Mouse (Mus musculus): ENCODE results near the gene Hist1h4c.

The Hist1h4c gene

DNA sequence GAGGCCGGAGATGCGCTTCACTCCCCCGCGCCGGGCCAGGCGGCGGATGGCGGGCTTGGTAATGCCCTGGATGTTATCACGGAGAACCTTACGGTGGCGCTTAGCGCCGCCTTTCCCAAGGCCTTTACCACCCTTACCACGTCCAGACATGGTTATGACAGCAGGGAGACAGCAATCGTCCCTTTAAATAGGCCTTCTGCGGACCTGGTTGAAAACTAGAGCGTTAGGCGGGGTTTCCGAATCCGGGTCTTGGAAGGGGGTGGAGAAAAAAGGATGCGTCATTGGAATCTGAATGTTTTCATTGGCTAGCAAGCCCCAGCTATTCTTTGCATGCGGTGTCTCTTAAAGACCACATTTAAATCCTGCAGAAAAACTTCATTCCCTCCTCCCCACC is at the start of gene Hist1h4c:
TSS of gene Hist1h4c (minus strand) at position 155 of the 394 bp plus-strand sequence.
- in situ Hi-C loops (cut with MboI, MseI): no loop called here

- in situ Hi-C loops (cut with MboI, MseI): loop anchor here (5.0 kb wide), 1 partner anchor 1711 kb away; the partner anchor contains the start of genes Hist1h2ah (in 2 of the 2) and Hist1h2bk (in 2 of the 2)
Observed at GRCm38 (mm10) chr13:23747892-23748288, 49.6 kb upstream of the Hist1h4c start.

DNA sequence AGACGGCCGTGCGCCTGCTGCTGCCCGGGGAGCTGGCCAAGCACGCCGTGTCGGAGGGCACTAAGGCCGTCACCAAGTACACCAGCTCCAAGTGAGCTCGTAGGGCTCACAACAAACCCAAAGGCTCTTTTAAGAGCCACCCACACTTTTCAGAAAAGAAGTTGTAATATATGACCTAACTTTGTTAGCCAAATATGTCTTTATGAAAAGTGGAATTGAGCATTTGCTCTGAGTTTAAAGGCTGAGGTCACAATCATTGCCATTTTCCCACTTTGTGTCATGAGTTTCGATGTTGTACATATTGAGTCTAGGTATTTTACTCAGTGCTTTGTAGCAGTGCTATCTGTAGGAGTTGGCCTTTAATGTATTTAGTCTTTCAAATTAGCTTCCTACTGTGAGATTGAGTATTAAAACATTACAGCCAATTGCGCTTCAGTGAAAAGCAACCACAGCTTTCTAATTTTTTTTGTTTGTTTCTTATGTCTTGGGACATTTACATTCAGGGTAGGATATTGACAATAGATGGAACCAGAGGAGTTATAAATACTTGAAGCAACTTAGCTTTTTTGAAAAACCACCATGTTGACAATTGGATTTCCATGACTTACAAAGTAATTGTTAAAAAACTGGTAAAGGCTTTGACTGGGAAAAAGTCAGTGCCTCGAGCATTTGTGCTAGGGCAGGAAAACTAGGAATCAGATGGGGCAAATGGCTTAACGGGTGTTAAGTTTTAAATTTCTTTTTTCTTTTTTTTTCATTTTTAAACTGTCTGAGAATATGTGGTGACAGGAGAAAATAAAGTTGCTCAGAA is 49.0 kb upstream of the Hist1h4c start:
- in situ Hi-C loops (cut with MboI, MseI): loop anchor here (5.0 kb wide), 1 partner anchor 1710 kb away; the partner anchor contains the start of genes Hist1h2ah (in 2 of the 2) and Hist1h2bk (in 2 of the 2)

- in situ Hi-C loops (cut with MboI, MseI): loop anchor here (5.0 kb wide), 1 partner anchor 1709 kb away; the partner anchor contains the start of genes Hist1h2ah (in 2 of the 2) and Hist1h2bk (in 2 of the 2)
Observed at GRCm38 (mm10) chr13:23746201-23747080, 48.2 kb upstream of the Hist1h4c start, which contains the start of gene Hist1h2bb. TSS of gene Hist1h2bb (plus strand) at chr13:23746734.

- in situ Hi-C loops (cut with MboI, MseI): loop anchor here (5.0 kb wide), 1 partner anchor 1708 kb away; the partner anchor contains the start of genes Hist1h2ah (in 2 of the 2) and Hist1h2bk (in 2 of the 2)
Observed at GRCm38 (mm10) chr13:23745381-23746161, 47.3 kb upstream of the Hist1h4c start, which contains the start of gene Hist1h3c. TSS of gene Hist1h3c (minus strand) at chr13:23745602.

- in situ Hi-C loops (cut with MboI, MseI): loop anchor here (5.0 kb wide), 1 partner anchor 1707 kb away; the partner anchor contains the start of genes Hist1h2ah (in 2 of the 2) and Hist1h2bk (in 2 of the 2)
Observed at GRCm38 (mm10) chr13:23744421-23745380, 46.4 kb upstream of the Hist1h4c start.

DNA sequence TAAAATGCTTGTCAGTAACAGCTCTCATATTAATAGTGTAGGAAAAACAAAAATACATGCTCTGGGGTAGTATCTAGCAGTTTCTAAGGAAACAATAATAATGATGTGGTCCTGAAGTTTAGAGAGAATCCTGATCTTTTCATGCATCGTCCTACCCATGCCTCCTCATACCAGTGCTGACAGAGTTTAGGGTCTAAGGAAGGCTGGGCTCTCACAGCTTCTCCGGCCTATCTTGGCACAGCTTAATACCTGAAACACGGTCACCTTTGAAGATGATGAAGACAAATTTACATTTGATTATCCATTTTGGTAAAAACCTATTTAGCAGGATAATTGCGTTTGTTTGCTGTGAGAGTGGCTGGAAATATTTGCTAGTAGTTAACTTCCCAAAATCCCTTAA is 45.7 kb upstream of the Hist1h4c start:
- in situ Hi-C loops (cut with MboI, MseI): no loop called here

- in situ Hi-C loops (cut with MboI, MseI): no loop called here
Observed at GRCm38 (mm10) chr13:23743215-23743614, 45.0 kb upstream of the Hist1h4c start.

DNA sequence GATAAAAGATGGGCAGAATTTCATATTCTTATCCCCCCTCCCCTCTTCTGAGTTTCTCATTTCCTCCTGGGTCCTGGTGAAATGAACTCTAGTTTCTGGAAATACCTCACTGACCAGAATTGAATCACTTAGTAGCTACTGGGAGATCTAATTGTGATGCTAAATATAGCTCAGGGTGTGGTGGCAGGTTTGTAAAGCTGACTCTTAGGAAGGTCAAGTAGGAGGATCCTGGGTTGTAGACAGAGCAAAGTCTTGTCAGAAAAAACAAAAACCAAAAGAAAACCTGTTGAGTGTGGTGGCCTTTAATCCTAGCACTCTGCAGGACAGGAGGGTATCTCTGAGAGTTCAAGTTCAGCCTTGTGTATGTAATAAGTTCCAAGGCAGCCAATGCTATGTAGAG is 43.8 kb upstream of the Hist1h4c start:
- in situ Hi-C loops (cut with MboI, MseI): no loop called here

GRCm38 (mm10) chr13:23740910-23741309 is 42.7 kb upstream of the Hist1h4c start:
- in situ Hi-C loops (cut with MboI, MseI): no loop called here

- in situ Hi-C loops (cut with MboI, MseI): no loop called here
Observed at GRCm38 (mm10) chr13:23740256-23740840, 42.1 kb upstream of the Hist1h4c start.

- in situ Hi-C loops (cut with MboI, MseI): loop anchor here in 1 of 2 experiments (5.0 kb wide), 2 partner anchors 38 to 113 kb away; no protein-coding TSS in a partner anchor
Observed at GRCm38 (mm10) chr13:23739922-23740252, 41.6 kb upstream of the Hist1h4c start.

- in situ Hi-C loops (cut with MboI, MseI): loop anchor here in 1 of 2 experiments (5.0 kb wide), 2 partner anchors 37 to 112 kb away; no protein-coding TSS in a partner anchor
Observed at GRCm38 (mm10) chr13:23739069-23739921, 41.0 kb upstream of the Hist1h4c start.

DNA sequence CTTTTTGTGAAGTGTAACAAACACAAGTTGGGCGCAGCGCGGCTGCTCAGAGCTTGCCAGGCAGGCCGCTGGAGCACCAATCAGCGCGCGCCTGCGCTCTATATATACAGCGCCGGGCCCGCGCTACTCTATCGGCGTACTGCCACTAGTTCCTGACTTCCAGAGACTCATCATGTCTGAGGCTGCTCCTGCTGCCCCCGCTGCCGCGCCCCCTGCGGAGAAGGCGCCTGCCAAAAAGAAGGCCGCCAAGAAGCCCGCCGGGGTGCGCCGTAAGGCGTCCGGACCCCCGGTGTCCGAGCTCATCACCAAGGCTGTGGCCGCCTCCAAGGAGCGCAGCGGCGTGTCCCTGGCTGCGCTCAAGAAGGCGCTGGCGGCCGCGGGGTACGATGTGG is 40.4 kb upstream of the Hist1h4c start, which contains the start of gene Hist1h1c:
TSS of gene Hist1h1c (plus strand) at position 132 of the 392 bp plus-strand sequence.
- in situ Hi-C loops (cut with MboI, MseI): loop anchor here in 1 of 2 experiments (5.0 kb wide), 2 partner anchors 36 to 111 kb away; no protein-coding TSS in a partner anchor

DNA sequence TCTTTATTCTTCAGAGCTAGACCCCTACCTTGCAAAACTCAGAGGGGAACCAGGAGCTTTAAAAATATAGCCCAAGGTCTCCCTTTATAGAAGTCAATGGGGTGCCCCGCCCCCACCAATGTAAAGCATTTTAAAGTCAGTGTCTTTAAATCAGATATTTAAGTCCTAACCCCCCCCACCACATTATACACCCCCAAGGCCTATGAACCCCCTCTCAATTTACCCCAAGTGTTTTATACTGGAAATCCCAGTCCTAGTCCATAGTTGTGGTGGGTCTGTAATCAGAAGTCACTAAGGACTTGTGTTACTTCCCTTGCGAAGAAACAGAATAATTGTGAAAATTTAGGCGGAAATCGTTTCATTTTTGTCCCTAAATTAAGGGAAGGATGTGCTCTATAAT is 39.8 kb upstream of the Hist1h4c start:
- in situ Hi-C loops (cut with MboI, MseI): loop anchor here in 1 of 2 experiments (5.0 kb wide), 2 partner anchors 36 to 111 kb away; no protein-coding TSS in a partner anchor

GRCm38 (mm10) chr13:23737091-23737490 is 38.8 kb upstream of the Hist1h4c start:
- in situ Hi-C loops (cut with MboI, MseI): loop anchor here in 1 of 2 experiments (5.0 kb wide), 2 partner anchors 35 to 110 kb away; no protein-coding TSS in a partner anchor

- in situ Hi-C loops (cut with MboI, MseI): loop anchor here in 1 of 2 experiments (5.0 kb wide), 1 partner anchor 40 kb away; no protein-coding TSS in a partner anchor
Observed at GRCm38 (mm10) chr13:23732156-23732804, 34.0 kb upstream of the Hist1h4c start.

Data from T-helper 17 cell (primary cell).